Mouse (Mus musculus) kidney, adult 2 months (tissue): ENCODE measurements around the gene Zfp523.
A peak's percentile ranks its signal among the peaks of the same experiment; 100 is the strongest.

ENCODE experiments used
- CTCF ChIP-seq: fragments of 200-500 bp; conservative IDR thresholded peaks from 2 replicates; pipeline ENCODE4 v1.5.1; 2011; ENCODE audit warnings: low read depth, mild to moderate bottlenecking, control low read depth, low read length, moderate library complexity, mixed read lengths; ENCODE audit not compliant: insufficient read depth, insufficient read length
- POLR2A ChIP-seq: fragments of 200-500 bp; IDR thresholded peaks from one replicate; pipeline ENCODE4 v1.6.1; 2011; ENCODE audit warnings: low read depth, low read length, control low read depth

DNA sequence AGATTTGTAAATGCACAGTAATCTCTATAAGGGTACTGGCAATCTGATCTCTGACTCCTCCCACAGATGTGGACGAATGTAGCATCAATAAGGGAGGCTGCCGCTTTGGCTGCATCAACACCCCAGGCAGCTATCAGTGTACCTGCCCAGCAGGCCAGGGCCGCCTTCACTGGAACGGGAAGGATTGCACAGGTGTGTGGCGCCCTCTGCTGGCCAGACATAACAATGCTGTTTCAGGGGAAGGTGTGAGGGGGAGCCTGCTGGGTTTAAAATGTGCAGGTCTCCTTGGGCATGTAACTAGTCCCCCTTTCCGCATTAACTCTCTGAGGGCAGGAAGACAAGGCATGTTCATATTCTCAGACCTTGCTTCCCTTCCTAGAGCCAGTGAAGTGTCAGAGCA lies 13.3 kb upstream of the Zfp523 start:
- TF ChIP-seq POLR2A: no peak
- peak; percentile 94; the same call in 1 of the 2 replicates for TF ChIP-seq CTCF
